Mouse (Mus musculus) midbrain, embryonic 13.5 days (tissue): ENCODE data around the gene Peli3. TPM values are rescaled to one million over a fixed set of nuclear protein-coding genes. Genes with fewer than 3 reads are reported as not detected.

ENCODE experiments used
- ATAC-seq: fragments of 200-750 bp; cut with Nextera tagmentation; 2 replicates; pipeline ENCODE4 v1.8.0; 2017; ENCODE audit warnings: mild to moderate bottlenecking, moderate TSS enrichment, moderate library complexity
- H3K27ac ChIP-seq: fragments of 300-500 bp; sonication (generic); 2 replicates; pipeline ENCODE4 v1.5.1; 2015; ENCODE audit warnings: inconsistent platforms, mild to moderate bottlenecking, moderate library complexity
- H3K27me3 ChIP-seq: fragments of 300-500 bp; sonication (generic); 2 replicates; pipeline ENCODE4 v1.6.1; 2015; ENCODE audit warnings: mild to moderate bottlenecking, inconsistent platforms
- H3K36me3 ChIP-seq: fragments of 300-500 bp; sonication (generic); 2 replicates; pipeline ENCODE4 v1.6.1; 2015; ENCODE audit warnings: mild to moderate bottlenecking, inconsistent platforms
- H3K4me1 ChIP-seq: fragments of 300-500 bp; sonication (generic); replicated peaks from 2 replicates; pipeline ENCODE4 v1.6.1; 2015; ENCODE audit warnings: inconsistent platforms
- H3K4me2 ChIP-seq: fragments of 300-500 bp; sonication (generic); replicated peaks from 2 replicates; pipeline ENCODE4 v1.6.1; 2015; ENCODE audit warnings: moderate library complexity, mild to moderate bottlenecking, inconsistent platforms
- H3K4me3 ChIP-seq: fragments of 300-500 bp; sonication (generic); replicated peaks from 2 replicates; pipeline ENCODE4 v1.5.1; 2015; ENCODE audit warnings: mild to moderate bottlenecking, inconsistent platforms
- H3K9ac ChIP-seq: fragments of 300-500 bp; sonication (generic); replicated peaks from 2 replicates; pipeline ENCODE4 v1.6.1; 2015; ENCODE audit warnings: mild to moderate bottlenecking, inconsistent platforms
- H3K9me3 ChIP-seq: fragments of 300-500 bp; sonication (generic); 2 replicates; pipeline ENCODE4 v1.6.1; 2016; ENCODE audit warnings: mild to moderate bottlenecking, inconsistent platforms
- WGBS: fragments of 180-500 bp; shearing (Covaris S2); methylation state at CpG from one replicate; pipeline ENCODE4 v1.1.7; 2015; 5-methylcytosine and 5-hydroxymethylcytosine counted together
- polyA plus RNA-seq: library from polyadenylated mRNA; unstranded; fragments of >200 nt; fragmentation: Nextera tagmentation; extraction: Ambion mirVana; gene quantifications from 2 replicates; pipeline ENCODE4 v1.2.1, GENCODE M21; 2015

Peli3 gene
- polyA plus RNA-seq, 1 experiment from 2014 or later, result 8.8 TPM

- Histone ChIP-seq H3K9me3 (no peaks in the 10 kb centered on the region), H3K9ac (peak within 1 kb of the TSS; percentile 75), H3K27ac (peak within 1 kb of the TSS; percentile 75), H3K4me1 (peaks cover 14% of the 10 kb centered on the region), H3K4me3 (peak within 1 kb of the TSS; percentile 70), H3K4me2 (peak within 1 kb of the TSS; percentile 81), H3K27me3 (no peaks in the 10 kb centered on the region), H3K36me3 (peaks cover 60% of the 10 kb centered on the region)
- peak; percentile 80 for ATAC-seq
- WGBS, result 7% methylated on average over 31 of the region's 31 CpGs
These were observed 36.7 kb downstream of the Peli3 start, which contains the start of gene Bbs1 for GRCm38 (mm10) chr19:4905979-4906794. Gene Bbs1, minus strand, starts transcription at chr19:4906628.

DNA sequence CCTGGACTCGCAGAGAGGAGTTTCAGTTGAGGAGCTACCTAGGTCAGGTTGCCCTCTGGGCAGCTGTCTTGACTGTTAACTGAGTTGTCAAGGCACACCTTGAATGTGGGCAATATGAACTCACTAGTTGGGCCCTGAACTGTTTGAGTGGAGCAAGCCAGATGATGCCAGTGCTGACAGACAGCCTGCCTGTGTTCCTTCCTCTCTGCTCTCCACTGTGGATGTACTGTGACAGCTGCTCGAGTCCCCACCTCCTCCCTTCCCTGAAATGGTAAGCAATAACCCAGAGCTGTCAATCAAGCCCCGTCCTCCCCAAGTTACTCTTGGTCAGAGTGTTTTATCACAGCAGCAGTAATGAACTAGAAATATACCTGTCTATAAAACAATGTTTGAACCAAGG lies 43.0 kb downstream of the Peli3 start:
- H3K4me1 ChIP-seq, result 0 out of 2 replicates have a peak, but pooled peaks cover under 1% of the 10 kb centered on the region
- whole genome bisulfite sequencing, result 80% methylated on average over 3 of the region's 3 CpGs
- H3K27me3 ChIP-seq, result no peaks in the 10 kb centered on the region
- H3K9me3 ChIP-seq, result no peaks in the 10 kb centered on the region
- H3K9ac ChIP-seq, result no peak overlapping the region
- no peak overlapping the region for H3K27ac ChIP-seq
- ATAC-seq, result no peak
- peaks cover 65% of the 10 kb centered on the region for H3K36me3 ChIP-seq
- no peak overlapping the region for H3K4me3 ChIP-seq
- no peak overlapping the region for H3K4me2 ChIP-seq

- no peak for ATAC-seq
- H3K9me3 ChIP-seq, result no peaks in the 10 kb centered on the region
- no peaks in the 10 kb centered on the region for H3K4me1 ChIP-seq
- 86% methylated on average over 9 of the region's 9 CpGs for WGBS
- no peak overlapping the region for H3K27ac ChIP-seq
- no peak overlapping the region for H3K4me3 ChIP-seq
- H3K27me3 ChIP-seq, result no peaks in the 10 kb centered on the region
- peaks cover 70% of the 10 kb centered on the region for H3K36me3 ChIP-seq
- H3K4me2 ChIP-seq, result no peak overlapping the region
- no peak overlapping the region for H3K9ac ChIP-seq
These were observed 44.0 kb downstream of the Peli3 start for GRCm38 (mm10) chr19:4898972-4899371.

DNA sequence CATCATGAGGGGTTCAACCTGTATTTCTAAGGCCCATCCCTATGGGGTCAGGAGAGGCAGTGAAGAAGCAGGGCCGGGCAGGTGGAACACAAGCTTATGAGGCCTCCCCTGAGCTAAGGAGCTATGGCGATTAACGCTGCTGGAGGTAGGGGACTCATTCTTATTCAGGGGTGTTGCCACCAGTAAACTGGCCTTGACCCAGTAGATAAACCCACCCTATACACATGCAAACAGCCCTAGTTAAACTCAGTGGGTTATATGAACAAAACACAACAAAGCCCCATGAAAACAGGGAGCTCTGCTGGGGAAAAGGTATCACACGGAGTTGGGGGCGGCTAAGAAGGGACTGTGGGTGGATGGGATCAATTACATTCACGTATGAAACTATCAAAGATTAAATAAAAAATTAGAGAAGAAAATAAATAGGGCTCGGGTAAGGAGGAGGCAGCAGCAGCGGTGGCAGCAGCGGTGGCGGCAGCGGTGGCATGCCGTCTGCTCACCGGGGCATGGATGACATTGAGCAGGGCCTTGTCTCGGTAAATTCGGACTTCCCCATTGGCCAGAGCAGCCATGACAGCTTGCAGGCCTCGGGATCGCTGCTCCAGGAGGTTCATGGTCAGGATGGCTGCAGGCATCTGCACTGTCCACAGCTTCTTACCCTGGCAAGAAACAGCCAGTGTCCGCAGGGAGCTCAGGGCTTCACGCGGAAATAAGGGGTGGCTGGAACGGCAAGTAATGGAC lies 46.0 kb downstream of the Peli3 start:
- Histone ChIP-seq H3K9ac (0 out of 2 replicates have a peak overlapping the region, but pooled peaks have one; percentile 6), H3K36me3 (peaks cover 67% of the 10 kb centered on the region)
- WGBS, result 54% methylated on average over 21 of the region's 21 CpGs

GRCm38 (mm10) chr19:4891798-4892197 lies 51.1 kb downstream of the Peli3 start:
- no peak overlapping the region for H3K4me3 ChIP-seq
- no peaks in the 10 kb centered on the region for H3K27me3 ChIP-seq
- no peaks in the 10 kb centered on the region for H3K9me3 ChIP-seq
- 88% methylated on average over 3 of the region's 3 CpGs for WGBS
- H3K9ac ChIP-seq, result no peak overlapping the region
- peaks cover 64% of the 10 kb centered on the region for H3K36me3 ChIP-seq
- H3K4me2 ChIP-seq, result no peak overlapping the region
- no peak overlapping the region for H3K27ac ChIP-seq
- ATAC-seq, result no peak
- no peaks in the 10 kb centered on the region for H3K4me1 ChIP-seq

More for the DNA sequence above, 46.0 kb downstream of the Peli3 start:
- Histone ChIP-seq H3K9me3 (no peaks in the 10 kb centered on the region), H3K4me2 (no peak overlapping the region), H3K27me3 (no peaks in the 10 kb centered on the region), H3K4me1 (no peaks in the 10 kb centered on the region), H3K27ac (no peak overlapping the region), H3K4me3 (no peak overlapping the region)
- ATAC-seq, result no peak

GRCm38 (mm10) chr19:4889791-4890190 lies 53.1 kb downstream of the Peli3 start:
- WGBS, result 93% methylated on average over 10 of the region's 10 CpGs
- peaks cover 56% of the 10 kb centered on the region for H3K36me3 ChIP-seq

GRCm38 (mm10) chr19:4883961-4884360 lies 59.0 kb downstream of the Peli3 start:
- no peak for ATAC-seq
- H3K4me3 ChIP-seq, result no peak overlapping the region
- no peak overlapping the region for H3K27ac ChIP-seq
- H3K4me1 ChIP-seq, result peaks cover 17% of the 10 kb centered on the region
- no peaks in the 10 kb centered on the region for H3K27me3 ChIP-seq
- H3K9ac ChIP-seq, result no peak overlapping the region
- 84% methylated on average over 4 of the region's 4 CpGs for WGBS
- H3K36me3 ChIP-seq, result peaks cover 22% of the 10 kb centered on the region
- no peak overlapping the region for H3K4me2 ChIP-seq
- H3K9me3 ChIP-seq, result no peaks in the 10 kb centered on the region

More at GRCm38 (mm10) chr19:4889791-4890190, 53.1 kb downstream of the Peli3 start:
- no peak overlapping the region for H3K27ac ChIP-seq
- no peaks in the 10 kb centered on the region for H3K27me3 ChIP-seq
- H3K4me2 ChIP-seq, result no peak overlapping the region
- H3K9me3 ChIP-seq, result no peaks in the 10 kb centered on the region
- ATAC-seq, result no peak
- peaks cover 3% of the 10 kb centered on the region; the same call in 1 of the 2 replicates for H3K4me1 ChIP-seq
- H3K4me3 ChIP-seq, result no peak overlapping the region
- no peak overlapping the region for H3K9ac ChIP-seq

Other genes with a start within 250 kb of the Peli3 start
- 3.8 and 5.0 TPM in 2 replicates for gene Gm960, start 244.5 kb downstream of the Peli3 start, polyA plus RNA-seq
- gene Sptbn2, start 232.0 kb downstream of the Peli3 start, polyA plus RNA-seq, result 29.8 and 31.9 TPM in 2 replicates
- 220 TPM in 2 replicates for gene Rbm4b, start 186.6 kb downstream of the Peli3 start, polyA plus RNA-seq
- 117 and 126 TPM in 2 replicates for gene Rbm4, start 149.2 kb downstream of the Peli3 start, polyA plus RNA-seq
- gene Gm21992, start 131.5 kb downstream of the Peli3 start, polyA plus RNA-seq, result 30.9 and 33.4 TPM in 2 replicates
- 74.8 and 82.3 TPM in 2 replicates for gene Rbm14, start 131.5 kb downstream of the Peli3 start, polyA plus RNA-seq
- gene Ccs, start 103.8 kb downstream of the Peli3 start, polyA plus RNA-seq, result 37.9 and 40.2 TPM in 2 replicates
- 0.30 and 0.36 TPM in 2 replicates for gene Ccdc87, start 103.8 kb downstream of the Peli3 start, polyA plus RNA-seq
- gene Ctsf, start 88.0 kb downstream of the Peli3 start, polyA plus RNA-seq, result 59.0 and 67.5 TPM in 2 replicates
- gene Actn3, start 65.2 kb downstream of the Peli3 start, polyA plus RNA-seq, result 1.2 and 1.4 TPM in 2 replicates
- gene Zdhhc24, start 64.5 kb downstream of the Peli3 start, polyA plus RNA-seq, result 22.7 and 24.1 TPM in 2 replicates
- 12.6 and 12.8 TPM in 2 replicates for gene Bbs1, start 36.5 kb downstream of the Peli3 start, polyA plus RNA-seq
- gene Dpp3, start 14.8 kb downstream of the Peli3 start, polyA plus RNA-seq, result 143 TPM in 2 replicates
- 111 and 113 TPM in 2 replicates for gene Mrpl11, start 19.0 kb upstream of the Peli3 start, polyA plus RNA-seq
- gene Npas4, start 47.2 kb upstream of the Peli3 start, polyA plus RNA-seq, result 0.31 and 0.32 TPM in 2 replicates
- 7.8 TPM in 2 replicates for gene Slc29a2, start 80.7 kb upstream of the Peli3 start, polyA plus RNA-seq
- 52.9 and 54.3 TPM in 2 replicates for gene B4gat1, start 95.7 kb upstream of the Peli3 start, polyA plus RNA-seq
- gene AC124502.3, start 95.8 kb upstream of the Peli3 start, polyA plus RNA-seq, result 3.9 and 4.3 TPM in 2 replicates
- gene Brms1, start 98.2 kb upstream of the Peli3 start, polyA plus RNA-seq, result 52.6 and 58.9 TPM in 2 replicates
- 1.3 and 2.1 TPM in 2 replicates for gene Rin1, start 107.4 kb upstream of the Peli3 start, polyA plus RNA-seq
- gene Cd248, start 125.0 kb upstream of the Peli3 start, polyA plus RNA-seq, result 11.0 and 15.2 TPM in 2 replicates
- gene Tmem151a, start 142.4 kb upstream of the Peli3 start, polyA plus RNA-seq, result 3.7 and 4.4 TPM in 2 replicates
- 57.1 and 59.0 TPM in 2 replicates for gene Yif1a, start 145.4 kb upstream of the Peli3 start, polyA plus RNA-seq
- 321 and 357 TPM in 2 replicates for gene Cnih2, start 155.4 kb upstream of the Peli3 start, polyA plus RNA-seq
- gene Rab1b, start 163.9 kb upstream of the Peli3 start, polyA plus RNA-seq, result 238 and 242 TPM in 2 replicates
- gene Klc2, start 175.4 kb upstream of the Peli3 start, polyA plus RNA-seq, result 63.1 and 69.0 TPM in 2 replicates